Mouse (Mus musculus) testis, adult 10 weeks (tissue): Measurements from ENCODE around the gene Smarcd2. TPM values are rescaled to one million over a fixed set of nuclear protein-coding genes. Genes with fewer than 3 reads are reported as not detected.

Experiments
- polyA plus RNA-seq: library from polyadenylated mRNA; stranded (reverse); fragments of 350-450 nt; fragmentation: Illumina TruSeq; extraction: RNeasy Lipid Tissue Mini Kit (QIAGEN cat#74804); gene quantifications from one replicate; pipeline ENCODE4 v1.2.3, GENCODE M21; 2014; ENCODE audit warnings: low read depth, low replicate concordance

Smarcd2 gene
- polyA plus RNA-seq: 13.1 TPM

DNA sequence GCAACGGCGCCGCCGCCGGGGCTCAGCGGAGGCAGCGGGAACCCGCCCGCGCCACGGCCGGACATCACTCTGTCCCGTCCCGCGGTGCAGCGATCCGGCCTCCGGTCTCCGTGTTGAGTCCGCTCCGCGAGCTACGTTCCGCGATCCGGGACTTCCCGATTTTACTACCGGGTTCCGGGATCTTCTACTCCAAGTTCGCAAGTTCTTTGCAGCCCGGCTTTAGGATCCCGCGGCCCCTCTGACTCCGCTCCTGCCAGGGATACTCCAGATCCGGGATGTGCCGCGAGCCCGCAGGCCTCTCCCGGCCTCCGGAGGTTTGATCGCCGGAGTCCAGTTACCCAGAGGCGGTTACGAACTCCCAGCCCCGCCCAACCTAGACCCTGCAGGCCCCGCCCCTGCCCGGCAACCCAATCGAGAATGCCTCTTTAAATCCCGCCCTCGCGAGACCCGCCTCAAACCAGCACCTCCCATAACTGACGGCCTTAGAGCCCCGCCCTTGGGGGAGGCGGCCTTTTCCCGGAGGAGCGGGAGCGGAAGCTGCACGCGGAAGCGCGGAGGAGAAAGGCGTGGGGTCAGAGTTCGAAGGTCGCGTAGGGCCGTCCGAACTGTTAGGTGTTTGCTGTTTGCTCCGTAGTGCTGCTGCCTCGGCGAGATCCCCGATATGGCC, at the start of gene Smarcd2:
Gene Smarcd2, minus strand, starts transcription at position 329 of the 667 bp plus-strand sequence.

DNA sequence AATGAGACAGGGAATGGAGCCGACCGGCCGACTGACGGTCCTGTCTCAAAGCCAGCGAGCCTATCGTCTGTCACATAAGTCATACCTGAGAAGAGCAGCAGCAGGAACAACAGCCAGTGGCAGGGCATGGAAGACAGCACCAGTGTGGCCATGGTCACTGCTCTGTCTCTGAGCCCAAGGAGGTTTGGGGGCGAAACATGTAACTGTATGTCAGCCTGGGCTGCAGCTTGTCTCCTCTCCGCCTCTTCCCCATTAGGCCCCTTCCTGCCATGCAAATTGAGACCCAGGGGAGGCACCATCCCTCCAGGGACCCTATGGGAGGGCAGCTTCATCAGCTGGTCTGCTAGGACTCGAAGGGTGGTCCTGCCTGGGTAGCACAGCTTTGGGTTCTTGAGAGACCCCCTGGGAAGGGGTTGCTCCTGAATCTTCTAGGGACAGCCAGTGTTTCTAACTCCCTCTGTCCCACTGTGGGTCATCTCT, 41.6 kb upstream of the Smarcd2 start, which contains the start of gene Cd79b:
Gene Cd79b, minus strand, starts transcription at position 430 of the 480 bp plus-strand sequence.

DNA sequence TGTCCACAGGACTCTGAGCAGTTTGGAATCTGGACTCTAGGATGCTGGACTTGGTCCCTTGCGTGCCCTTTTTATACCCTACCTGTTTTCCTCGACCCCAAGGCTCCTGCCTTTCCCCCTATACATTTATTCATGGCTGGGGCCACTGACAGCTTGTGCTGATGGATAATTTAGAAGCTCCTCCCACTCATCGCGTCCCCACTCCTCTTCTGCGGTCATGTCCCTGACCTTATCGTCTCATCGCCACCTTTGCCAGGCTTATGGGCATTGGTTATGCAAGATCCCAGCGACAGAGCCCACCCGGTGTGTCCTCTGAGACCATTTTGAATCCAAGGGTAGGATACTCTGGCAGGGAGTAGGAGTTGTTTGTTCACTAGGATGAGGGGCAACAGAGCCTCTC, 29.0 kb upstream of the Smarcd2 start, which contains the start of gene Gh:
Gene Gh, minus strand, starts transcription at position 101 of the 400 bp plus-strand sequence.

DNA sequence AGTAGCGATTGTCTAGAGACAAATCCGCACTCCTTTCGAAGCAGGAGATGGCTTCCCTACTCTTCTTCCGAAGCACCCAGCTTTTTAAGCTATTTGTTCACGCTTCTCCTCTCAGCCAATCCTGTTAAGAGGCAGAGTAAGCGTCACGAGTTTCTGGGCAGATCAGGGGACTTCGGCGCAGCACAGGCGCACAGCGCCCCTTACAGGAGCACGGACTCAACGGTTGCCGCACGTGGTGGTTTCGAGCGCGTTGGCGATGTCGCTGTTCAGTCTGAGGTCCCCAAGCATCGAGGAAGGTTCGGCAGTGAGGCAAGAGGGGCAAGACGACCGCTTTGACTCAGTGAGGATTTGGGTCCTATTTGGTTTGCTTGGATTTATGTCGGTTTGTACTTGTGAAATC, 3.7 kb upstream of the Smarcd2 start, which contains the start of gene Tcam1:
Gene Tcam1, plus strand, starts transcription at position 219 of the 400 bp plus-strand sequence.

DNA sequence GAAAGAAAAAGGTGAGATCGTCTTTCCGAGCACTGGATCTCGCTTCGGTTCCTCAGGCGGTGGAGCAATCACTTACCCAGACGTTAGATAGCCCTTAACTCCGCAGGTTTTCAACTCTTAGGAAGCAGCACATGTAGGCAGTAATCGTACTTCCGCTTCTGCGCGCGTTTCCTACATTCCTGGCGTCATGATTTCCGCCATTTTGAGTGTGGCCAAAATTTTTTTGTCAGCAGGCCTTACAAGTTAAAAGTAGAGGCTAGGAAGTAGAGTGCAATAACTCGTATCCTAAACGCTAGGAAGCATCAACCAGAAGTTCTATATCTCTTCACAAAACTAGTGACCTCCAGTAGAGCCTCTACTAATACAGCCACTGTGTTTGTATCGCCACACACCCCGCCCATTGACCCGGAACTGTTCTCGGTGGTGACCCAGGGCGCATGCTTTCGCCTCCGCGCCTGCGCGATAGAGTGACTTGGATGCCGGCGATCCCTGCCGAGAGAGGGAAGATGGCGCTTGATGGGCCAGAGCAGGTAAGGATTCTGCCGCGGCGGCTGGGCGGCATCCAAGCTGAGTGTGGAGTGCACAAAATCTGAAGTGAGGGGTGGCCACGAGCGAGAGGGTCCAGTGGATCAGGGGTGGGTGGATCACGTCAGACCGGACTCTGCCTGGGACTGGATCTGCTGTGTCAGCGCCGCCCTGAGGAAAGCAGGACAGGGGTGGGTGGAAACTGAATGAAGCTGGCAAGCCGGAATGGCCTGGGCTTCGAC, 16.9 kb downstream of the Smarcd2 start, which contains the start of the genes Ftsj3 and Psmc5:
Gene Ftsj3, minus strand, starts transcription at position 395 of the 767 bp plus-strand sequence.
Gene Psmc5, plus strand, starts transcription at position 470 of the 767 bp plus-strand sequence.

DNA sequence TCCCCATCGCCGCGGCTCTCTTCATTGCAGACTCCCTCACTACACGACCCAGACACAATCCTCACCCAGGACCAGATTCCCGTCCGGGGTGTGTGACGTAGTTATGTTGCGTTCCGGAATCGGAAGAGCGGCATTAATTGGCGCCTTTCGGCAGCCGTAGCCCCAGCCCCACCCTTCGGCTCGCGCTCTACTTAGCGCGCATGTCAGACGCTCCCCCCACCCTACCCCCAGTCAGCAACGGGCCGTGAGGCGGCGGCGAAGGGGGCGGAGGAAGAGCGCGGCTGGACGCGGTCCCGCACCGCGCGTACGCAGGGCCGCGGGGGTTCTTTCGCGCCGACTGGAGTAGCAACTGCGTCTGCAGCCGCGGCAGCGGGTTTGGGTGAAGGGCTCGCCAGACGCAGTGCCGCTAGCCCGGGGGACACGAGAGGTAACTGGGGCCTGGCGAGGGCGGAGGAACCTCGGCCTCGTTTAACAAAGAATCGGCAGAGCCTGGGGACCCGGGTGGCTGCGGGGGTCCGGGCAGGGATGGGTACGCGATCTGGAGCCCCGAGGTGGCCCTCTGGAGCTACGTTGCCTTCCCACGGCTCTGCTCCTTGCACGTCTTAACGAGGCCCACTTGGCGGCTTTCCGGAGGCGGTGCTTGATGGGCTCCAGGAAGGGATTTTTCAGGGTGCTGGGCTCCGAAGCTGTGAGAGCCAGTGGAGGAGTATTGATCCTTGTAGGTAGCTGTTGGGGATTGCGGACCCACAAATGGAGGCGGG, 55.9 kb downstream of the Smarcd2 start, which contains the start of gene Ddx42:
Gene Ddx42, plus strand, starts transcription at position 197 of the 761 bp plus-strand sequence.

DNA sequence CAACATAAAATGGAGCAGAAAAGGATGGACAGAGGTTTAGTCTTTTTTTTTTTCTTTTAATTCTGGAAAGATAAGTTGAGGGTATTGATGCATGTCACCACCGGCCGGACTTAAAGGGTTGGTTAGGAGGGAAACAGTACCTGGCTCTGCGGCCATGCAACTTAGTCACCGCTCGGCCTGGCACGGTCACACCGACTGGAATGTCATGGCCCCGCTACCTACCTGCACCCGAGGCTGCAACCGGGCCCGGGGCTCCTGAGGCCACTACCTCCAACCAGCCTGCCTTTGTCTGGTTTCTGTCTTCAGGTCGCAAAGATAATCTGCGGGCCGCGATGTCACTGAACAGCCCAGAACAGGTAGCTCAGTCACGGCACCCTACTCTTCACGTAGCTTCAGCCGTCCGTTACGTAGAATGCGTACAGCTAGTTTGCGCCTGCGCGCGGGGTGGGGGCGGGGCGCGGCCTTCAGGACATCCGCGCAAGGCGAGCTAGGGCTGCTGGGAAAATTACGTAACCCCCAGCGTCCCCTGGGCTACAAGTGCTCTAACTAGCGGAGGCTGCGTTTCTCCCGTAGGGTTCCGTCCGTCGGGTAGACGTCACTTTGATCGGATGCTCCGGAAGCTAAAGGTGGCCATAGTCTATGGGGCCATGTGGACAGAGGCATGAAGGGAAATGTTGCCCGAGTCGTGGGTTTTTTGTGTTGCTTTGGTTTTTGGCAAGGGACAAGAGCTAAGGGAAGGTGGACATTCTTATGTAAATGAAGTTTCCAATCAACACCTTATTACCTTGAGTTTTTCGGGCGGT, 56.6 kb downstream of the Smarcd2 start, which contains the start of gene Ccdc47:
Gene Ccdc47, minus strand, starts transcription at position 418 of the 803 bp plus-strand sequence.

Other genes with a start within 250 kb of the Smarcd2 start
- gene Dcaf7, start 236.1 kb downstream of the Smarcd2 start, polyA plus RNA-seq: 26.9 TPM
- 2.2 TPM for gene Taco1, start 206.9 kb downstream of the Smarcd2 start, polyA plus RNA-seq
- 4.4 TPM for gene Map3k3, start 188.4 kb downstream of the Smarcd2 start, polyA plus RNA-seq
- gene Gm10840, start 112.1 kb downstream of the Smarcd2 start, polyA plus RNA-seq: 1.4 TPM
- gene Limd2, start 112.1 kb downstream of the Smarcd2 start, polyA plus RNA-seq: 106 TPM
- 72.2 TPM for gene Strada, start 70.8 kb downstream of the Smarcd2 start, polyA plus RNA-seq
- 42.5 TPM for gene Ccdc47, start 56.6 kb downstream of the Smarcd2 start, polyA plus RNA-seq
- gene Ddx42, start 56.0 kb downstream of the Smarcd2 start, polyA plus RNA-seq: 47.3 TPM
- gene Ftsj3, start 16.9 kb downstream of the Smarcd2 start, polyA plus RNA-seq: 18.6 TPM
- gene Psmc5, start 16.8 kb downstream of the Smarcd2 start, polyA plus RNA-seq: 40.5 TPM
- 34.8 TPM for gene Tcam1, start 3.7 kb upstream of the Smarcd2 start, polyA plus RNA-seq
- gene Gh, start 28.9 kb upstream of the Smarcd2 start, polyA plus RNA-seq: not detected
- not detected for gene Cd79b, start 41.8 kb upstream of the Smarcd2 start, polyA plus RNA-seq
- 0.29 TPM for gene Scn4a, start 80.3 kb upstream of the Smarcd2 start, polyA plus RNA-seq
- gene Prr29, start 92.5 kb upstream of the Smarcd2 start, polyA plus RNA-seq: not detected
- gene Icam2, start 115.1 kb upstream of the Smarcd2 start, polyA plus RNA-seq: not detected
- gene Ern1, start 214.9 kb upstream of the Smarcd2 start, polyA plus RNA-seq: 4.4 TPM